Mouse (Mus musculus) right cerebral cortex, postnatal 14 days (tissue): ENCODE measurements at regions not wholly inside any gene's neighbourhood (a gene's known extent, or its start where the extent isn't known, plus 50 kb on each side); places are given as distances from the start of the nearest gene placed in this dataset.

Experiments used
- DNase-seq: peaks from one replicate; pipeline ENCODE4 v3.0.0; 2022

DNA sequence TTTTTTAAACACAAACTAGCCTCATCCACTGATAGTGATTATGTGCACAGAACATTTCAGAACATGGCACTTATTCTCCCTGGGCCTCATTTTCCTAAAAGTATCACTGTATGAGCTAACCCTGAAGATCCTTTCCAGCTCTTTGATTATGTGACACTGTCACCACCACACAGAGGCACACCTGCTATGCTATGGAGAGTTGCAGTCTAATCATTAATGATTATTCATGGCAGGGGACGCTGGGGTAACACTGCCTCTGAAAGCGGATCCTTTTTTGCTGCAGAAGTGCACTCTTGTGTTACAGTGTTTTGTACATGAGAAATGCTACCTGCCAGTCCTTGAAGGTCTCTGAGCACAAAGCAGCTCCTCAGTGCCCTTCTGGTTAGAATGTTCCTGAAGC is 615.3 kb upstream of the Fbxo33 start:
- DNase-seq, result no peak

DNA sequence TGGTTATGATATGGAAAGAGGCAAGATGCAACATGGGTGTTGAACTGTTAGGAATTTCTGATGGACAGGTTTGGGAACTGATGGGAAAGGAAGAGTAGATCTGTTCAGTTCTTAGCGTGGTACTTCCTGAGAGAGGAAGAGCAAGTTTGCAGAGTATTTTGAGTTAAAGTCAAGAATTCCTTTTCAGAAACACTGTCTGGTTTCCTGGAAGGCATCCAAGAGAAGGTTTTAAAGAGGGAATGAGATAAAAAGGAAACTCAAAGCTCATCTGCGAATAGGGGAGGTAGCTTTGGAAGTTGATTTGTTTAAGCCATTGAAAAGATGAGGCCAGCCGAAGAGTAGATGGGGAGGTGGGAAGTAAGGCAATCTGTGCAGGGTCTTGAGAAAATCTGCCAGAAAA is 603.4 kb upstream of the Fbxo33 start:
- DNase-seq, result no peak

DNA sequence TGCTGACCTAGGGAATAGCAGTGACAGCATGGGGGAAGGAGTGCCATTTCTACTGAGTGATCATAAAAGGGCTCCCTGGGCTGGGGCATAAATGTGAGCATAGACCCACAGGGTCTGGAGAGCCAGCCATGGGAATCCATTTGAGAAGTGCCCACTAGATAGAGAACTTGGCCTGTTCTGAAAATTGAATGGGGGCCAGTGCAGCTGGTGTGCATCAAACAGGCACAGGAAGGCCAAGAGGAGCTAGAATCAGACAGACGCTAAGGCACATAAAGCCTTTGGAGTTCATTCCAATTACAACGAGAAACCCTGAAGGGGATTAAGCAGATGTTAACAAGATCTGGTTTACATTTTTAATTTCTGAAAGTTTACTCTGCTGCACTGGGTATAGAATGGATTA is 602.9 kb upstream of the Fbxo33 start:
- no peak for DNase-seq

DNA sequence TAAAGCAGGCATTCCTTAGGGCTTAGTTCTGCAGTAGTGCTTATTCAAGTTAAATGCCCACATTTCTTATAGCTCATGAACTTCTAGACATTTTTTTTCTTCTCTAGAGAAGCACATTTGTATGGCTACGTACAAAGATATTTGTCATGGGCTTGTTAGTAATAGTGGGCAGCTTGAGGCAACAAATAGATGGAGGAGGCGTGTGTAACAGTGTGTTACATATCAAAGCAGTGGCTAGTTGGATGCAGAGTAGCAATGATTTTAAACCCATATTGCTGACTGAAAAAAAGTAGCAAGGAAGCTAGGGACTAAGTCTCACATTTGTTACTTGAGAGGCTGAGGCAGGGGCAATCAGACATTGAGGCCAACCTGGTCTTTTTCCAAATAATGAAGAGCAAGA is 602.2 kb upstream of the Fbxo33 start:
- no peak for DNase-seq

DNA sequence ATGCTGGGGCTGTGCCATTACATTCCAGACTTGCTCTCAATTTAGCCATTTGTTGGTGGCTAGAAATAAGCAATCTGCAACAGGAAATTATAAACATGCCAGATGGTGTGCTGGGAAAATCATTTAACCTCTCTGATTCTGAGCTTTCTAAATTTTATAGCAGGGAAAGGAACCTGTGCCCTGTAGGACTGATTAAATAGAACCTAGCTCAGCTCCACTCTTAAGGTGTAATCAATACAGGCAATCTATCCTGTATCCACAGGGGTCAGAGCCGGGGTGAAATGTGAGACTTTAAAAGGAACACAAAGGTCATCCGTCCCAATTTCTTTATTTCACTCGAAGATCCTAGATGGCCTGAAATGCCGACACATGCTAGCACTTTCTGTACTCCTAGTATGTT is 596.4 kb upstream of the Fbxo33 start:
- DNase-seq, result no peak

DNA sequence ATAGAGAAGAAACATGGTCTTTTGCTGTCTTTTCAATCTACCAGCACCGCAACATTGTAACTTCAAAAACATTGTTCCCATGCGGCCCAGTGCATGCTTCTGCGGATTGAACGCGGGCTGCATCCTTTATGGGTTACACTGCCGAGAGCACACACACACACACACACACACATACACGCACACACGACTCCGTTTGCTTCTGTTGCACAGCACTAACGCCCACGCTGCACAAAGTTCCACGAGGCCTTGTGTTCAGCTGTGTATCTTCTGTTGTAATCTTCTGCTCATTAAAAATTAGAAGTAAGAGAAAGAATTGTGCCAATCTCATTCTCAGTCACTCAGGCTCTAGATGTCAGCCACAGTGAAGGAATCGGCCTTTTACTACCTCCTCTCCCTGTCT is 594.8 kb upstream of the Fbxo33 start:
- DNase-seq, result no peak

DNA sequence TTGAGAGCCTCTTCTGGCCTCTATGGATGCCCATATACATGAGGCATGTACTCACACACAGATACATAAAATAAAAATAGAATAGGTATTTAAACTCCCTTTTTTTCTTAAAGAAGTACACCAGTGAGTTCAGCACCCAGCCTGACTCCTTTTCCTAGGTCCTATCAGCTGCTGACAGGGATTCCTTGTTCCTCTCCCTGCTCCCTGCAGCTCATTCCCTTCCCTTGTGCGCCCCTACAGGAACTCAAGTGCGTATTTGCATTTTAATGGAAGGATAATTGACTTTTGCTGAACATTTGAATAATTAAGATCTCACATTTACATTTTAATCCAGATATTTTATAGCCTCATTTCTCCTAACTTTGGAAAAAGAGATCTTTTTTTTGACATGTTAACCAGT is 589.7 kb upstream of the Fbxo33 start:
- DNase-seq, result no peak

DNA sequence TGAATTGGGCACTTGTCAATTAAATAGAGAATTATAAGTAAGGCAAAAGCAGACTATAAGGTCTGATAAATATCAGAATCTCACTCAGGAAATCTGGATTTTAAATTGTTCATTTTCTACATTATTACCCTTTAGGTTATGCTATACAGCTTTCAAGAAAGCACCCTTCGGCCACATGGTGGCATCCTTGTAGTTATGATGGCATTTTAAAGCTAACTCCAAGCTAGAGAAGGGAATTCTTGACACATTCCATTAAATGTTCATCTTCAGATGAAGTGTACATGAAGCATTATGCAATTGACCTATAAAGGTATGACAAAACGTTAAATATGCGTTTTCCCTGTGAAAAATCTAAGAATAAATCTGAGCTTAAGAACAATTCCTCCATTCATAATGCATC is 578.5 kb upstream of the Fbxo33 start:
- DNase-seq, result peak; percentile 71

DNA sequence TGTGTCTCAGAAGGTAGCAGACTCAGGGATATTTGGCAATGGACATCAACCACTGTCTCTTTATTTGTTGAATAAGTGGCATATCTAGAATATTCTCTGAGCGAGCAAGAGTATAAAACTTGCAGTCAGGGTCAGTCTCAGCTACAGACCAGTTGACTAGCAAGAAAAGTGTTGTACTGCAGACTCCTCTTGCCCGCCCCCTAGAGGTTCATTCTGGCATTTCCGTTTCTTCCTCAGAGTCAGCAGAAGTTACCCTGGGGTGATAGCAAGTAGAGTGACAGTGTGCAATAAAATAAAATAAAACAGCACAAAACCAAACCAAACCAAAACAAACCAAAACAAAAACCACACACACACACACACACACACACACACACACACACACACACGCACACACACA is 571.9 kb upstream of the Fbxo33 start:
- DNase-seq, result no peak

DNA sequence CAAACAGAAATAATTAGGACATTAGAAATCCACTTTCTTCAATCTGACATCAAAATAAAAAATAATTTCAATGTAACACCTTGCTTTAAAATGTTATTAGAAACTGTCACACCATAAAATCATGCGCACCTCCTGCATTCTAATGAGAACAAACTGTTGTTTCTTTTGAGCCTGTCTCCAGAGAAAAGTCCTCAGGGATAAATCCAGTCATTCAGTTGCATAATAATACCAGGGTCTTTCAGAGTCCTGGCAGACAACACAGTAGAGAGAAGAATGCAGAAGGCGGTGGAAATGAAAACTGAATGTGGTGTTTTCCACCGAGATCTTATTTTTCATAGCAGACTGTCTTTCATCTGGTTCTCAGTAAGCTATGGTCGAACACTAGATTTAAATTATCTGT is 567.3 kb upstream of the Fbxo33 start:
- no peak for DNase-seq

DNA sequence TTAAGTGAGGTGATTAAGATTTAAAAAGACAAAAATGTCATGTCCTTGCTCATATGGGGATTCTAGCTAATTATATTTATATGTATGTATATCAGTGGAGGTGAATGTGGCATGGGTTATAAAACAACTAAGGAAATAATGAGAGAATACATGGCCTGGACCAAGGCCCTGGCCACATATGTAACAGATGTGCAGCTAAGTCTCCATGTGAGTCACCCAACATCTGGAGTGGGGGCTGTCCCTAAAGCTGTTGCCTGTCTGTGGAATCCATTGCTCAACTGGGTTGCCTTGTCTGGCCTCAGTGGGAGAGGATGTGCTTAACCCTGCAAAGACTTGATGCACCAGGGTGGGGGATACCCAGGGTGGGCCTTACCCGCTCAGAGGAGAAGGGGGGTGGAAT is 551.5 kb upstream of the Fbxo33 start:
- DNase-seq, result no peak

DNA sequence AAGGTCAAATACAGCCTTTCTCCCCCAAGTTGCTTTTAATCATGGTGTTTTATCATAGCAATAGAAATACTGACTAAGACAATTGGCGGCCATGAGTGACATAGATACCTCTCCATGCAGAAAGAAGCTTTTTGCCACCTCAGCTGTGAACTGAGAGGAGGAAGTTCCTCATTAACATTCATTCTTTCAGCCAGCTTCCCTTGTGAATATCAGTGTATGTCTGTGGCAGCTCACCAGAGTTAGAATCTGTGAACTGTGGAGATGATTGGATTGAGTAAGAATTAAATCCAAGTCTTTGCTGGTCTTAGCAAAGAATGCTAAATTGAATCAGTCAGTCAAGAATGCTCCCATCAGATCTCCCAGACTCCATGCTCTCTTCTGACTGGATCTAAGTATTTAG is 542.7 kb upstream of the Fbxo33 start:
- DNase-seq, result no peak

DNA sequence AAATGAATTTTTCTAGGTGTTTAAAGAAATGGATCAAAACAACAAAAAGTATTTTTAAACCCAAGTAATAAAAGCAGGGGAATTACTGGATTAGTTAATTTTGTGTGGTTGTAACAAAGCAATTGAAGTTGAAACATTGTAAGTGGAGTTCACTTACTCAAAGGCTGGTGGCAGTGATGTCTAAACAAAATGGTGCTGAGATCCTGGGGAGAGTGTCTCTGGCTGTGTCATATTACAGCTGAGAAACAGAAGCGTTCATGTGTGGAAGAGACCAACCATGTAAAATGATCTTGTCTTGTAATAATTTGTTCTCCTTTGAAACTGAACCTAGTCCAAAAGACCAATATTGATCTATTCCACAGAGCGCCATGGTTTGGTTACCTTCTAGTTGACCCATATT is 525.2 kb upstream of the Fbxo33 start:
- no peak for DNase-seq

DNA sequence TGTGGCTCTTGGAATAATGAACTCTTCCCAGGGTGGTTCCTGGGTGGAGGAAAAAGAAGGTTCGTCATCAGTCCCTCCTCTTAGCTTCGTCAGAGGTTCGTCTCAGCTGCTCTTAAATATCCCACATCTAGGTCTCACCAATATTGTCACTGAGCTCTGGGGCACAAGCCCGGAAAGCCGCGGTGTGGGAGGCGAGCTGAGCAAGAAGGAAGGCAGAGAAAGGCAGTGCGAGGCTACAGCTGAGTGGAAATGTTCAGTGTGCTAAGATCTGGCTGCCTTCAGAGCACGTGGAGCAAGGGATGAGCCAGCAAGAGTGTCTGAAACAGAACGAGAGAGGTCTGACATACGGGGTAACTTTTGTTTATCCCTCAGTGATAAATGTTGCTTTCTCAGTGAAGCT is 523.7 kb upstream of the Fbxo33 start:
- peak; percentile 14 for DNase-seq

DNA sequence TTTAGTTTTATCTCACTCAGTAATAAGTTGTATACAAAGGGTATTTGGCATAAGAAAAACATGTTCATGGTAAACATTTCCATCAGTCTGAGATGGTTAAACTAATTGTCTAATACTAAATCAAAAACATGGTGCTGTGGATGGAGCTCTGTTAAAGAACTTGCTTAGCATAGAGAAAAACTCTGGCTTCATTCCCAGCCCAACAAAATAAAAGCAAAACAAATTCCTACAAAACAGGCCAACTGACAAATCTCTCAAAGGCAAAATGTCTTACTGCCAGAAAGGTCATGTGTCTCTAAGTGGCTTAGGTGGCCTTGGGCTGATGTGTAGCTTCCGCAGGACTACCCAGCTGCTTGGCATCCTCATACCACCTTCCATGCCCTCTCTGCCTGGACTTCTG is 505.4 kb upstream of the Fbxo33 start:
- no peak for DNase-seq

DNA sequence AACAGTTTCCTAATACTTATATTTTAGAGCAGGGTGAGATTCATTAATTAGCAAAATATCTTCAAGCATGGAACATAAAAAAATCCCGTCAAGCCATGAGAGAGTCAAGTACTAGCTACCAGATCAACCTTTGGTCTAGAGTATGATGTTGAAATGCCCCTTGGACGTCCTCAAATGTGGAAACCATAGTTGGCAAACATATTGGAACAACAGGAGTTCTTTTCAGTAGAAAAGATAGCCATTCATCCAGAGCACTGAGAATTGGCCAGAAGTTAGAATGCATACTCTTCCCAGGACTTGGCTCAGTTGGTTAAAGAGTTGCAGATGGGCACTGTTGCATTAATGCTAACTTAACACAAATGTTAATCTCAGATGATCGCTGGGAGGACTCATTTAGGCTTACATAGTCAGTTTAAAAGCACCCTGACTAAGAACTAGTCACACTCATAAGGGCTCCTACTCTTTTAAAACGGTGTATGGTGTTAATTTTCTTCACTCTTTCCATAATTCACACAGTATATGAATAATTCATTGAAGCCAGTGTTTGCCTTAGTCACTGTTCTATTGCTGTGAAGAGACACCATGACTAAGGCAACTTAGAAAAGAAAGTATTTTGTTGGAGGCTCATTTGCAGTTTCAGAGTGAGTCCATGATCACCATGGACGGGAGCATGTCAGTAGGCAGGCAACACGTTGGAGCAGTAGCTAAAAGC is 503.1 kb upstream of the Fbxo33 start:
- DNase-seq, result no peak

DNA sequence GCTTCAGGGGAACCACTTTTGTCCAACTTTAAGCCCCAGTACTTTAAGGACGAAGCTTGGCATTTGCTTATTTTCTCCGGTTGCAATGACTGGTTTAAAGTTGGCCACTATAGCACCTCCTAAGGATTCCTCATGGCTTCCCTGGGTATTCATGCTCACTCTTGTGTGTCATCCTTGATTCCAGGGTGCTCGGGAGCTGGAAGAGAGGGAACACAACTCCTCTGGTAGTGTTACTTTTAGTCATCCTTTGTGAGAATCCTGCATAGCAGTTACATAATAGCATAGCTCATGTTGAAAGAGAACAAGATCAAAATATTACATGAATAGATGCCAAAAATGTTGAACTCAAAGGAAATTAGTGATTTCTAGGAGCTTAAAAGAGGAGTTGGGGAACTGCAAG is 493.7 kb upstream of the Fbxo33 start:
- DNase-seq, result no peak

DNA sequence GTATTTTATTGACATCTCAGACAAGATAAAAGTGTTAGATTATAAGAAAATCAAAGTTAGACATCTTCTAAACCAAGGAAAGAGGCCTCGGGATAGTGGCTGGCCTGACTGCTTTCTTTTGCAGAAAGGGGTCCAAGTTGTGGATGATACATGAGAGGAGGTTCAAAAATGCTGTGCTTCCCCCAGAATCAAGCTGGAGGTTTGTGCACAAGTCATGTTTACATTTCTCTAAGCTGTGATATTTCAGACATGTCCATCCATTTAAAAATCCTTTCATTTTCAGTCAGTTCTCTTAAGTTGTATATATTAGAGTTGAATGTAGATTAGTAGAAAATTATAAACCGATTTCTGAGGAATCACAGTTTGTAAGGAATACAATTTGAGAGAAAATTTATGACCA is 463.7 kb upstream of the Fbxo33 start:
- no peak for DNase-seq

DNA sequence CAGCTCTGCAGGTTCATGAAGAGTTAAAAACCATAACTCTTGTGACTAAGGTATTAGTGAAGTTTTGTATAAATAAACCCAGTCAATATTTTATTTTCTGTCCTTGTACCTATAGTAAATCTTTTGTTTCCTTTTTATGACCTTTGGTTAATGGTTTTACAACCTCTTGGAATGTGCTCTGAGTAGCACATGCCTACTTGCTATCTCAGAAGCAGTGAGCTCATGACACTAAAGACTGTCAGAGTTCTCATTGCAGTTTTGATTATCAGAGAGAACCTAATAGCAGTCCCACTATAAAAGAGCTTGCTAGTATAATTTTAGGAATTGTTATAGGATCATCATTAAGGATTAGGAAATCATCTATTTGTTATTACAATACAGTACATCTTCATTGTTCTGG is 443.6 kb upstream of the Fbxo33 start:
- DNase-seq, result no peak

DNA sequence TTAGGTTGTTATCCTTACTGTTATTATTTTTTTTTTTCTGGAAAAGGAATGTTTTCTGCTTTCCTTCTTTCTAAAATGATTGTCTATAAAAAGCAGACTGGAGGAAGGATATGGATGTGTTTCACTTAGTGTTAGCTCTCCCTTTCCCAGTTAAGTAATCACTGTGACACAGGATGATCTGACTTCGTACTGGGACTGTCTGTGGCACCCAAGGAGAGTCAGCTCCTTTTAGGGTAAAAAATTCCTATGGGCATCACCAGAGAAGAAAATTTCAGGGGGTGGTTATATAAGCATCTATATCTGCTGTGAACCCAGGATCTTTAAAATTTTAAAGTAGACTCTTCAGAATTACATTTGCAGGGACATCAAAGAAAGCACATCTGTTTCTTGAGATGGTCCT is 411.2 kb upstream of the Fbxo33 start:
- no peak for DNase-seq

DNA sequence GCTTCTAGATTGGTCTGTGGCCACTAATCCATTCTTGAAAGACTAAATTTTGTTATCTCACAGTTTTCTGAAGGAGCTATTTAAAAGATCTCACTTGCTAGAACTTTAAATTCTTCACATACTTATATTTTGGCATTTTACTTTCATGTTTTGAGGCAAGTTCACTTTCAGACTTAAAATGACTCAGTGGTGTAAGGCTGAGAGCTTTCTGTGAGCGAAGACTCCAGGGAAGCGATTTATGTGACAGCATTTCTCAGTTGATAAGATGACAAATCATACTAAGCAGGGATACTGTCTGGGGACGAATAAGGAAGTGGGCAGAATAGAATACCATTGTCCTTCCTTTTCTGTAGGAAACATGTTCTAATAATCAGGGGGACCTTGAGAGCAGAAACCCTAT is 403.6 kb upstream of the Fbxo33 start:
- no peak for DNase-seq

DNA sequence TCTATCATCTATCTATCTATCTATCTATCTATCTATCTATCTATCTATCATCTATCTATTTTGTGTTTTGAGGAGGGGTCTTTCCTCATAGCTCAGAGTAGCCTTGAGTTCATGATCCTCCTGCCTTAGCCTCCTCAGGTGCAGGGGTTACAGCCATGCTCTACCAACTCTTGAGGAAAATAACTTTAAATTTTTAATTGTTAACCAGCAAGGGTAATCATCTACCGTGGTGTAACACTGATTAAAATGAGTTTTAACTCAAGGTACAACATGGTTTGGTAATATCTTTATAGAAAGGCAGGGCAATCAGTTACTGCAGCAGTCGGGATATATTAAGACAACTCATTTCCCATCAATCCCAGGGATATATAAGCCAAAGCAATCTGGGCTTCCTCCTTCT is 401.6 kb upstream of the Fbxo33 start:
- no peak for DNase-seq

DNA sequence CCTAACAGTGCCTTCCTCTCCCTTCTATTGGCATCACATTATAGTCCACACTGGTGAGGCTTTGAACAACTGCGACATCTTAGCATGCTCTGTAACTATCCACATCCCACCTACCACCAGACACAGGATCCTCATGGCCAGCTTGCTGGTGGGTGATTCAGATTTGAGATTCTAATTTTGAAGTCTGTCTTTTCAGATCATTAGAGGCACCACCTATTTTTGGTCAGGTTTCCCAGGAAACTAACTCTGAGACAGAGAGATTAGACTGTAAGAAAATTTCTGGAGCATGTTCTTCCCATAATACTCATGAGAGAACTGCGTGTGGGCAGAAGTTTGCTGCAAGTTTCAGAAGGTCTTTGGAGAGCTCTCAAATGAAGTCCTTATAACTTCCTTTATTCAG is 400.8 kb upstream of the Fbxo33 start:
- peak; percentile 11 for DNase-seq

DNA sequence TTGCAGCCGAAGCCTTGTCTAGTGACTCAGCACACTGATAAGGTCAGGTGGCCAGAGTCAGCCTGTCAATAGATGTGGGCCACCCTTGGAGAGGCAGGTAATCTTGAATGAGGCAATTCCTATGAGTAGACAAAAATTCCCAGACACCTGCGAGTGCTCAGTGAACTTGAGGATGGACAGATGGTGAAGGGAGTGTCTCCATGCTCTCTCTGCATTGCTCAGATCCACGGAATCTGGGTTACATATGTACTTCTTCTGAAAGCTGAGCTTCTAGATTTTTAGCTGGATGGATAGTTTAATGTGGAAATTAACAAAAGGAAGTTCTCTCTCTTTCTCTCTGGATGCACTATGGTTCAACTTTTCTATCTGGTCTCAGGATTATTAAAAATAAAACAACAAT is 396.6 kb upstream of the Fbxo33 start:
- DNase-seq, result no peak

DNA sequence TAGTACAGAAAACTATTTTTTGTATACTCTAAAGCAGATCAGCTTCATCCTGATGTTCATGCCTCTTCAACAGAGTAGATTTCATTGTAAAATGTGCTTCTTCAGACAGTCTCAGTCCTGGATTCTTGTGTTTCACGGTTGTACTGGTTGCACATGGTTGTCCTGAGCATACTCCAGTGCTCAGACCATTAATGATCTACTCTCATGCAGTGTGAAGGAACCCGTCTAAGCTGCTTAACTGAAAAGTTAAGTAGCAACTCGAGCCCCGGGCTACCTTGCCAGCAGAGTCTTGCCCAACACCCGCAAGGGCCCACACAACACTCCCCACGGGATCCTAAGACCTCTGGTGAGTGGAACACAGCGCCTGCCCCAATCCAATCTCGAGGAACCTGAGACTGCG is 380.3 kb upstream of the Fbxo33 start:
- DNase-seq, result no peak

DNA sequence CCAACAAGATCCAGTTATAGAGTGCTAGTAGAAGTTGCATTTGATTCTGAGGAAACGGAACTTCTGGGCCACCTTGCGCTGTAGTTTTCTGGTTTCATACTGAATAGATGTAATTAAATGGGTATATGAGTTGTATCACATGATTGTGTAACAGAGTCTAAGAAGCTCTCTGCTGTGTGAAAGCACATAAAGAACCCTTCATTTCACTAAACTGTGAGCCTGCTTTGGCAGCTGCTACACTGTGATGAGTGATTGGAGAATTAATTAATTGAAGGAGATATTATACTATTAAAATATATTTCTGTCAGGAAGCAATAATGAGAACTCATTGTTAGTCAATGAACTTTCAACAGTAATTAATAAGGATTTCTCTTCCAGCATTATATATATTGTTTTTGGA is 369.8 kb upstream of the Fbxo33 start:
- DNase-seq, result no peak
